Mouse (Mus musculus): ENCODE results near the gene Pkd1l1. TPM values are rescaled to one million over a fixed set of nuclear protein-coding genes. Genes with fewer than 3 reads are reported as not detected.

Gene Pkd1l1
- polyA plus RNA-seq, 1 experiment: 0.82 TPM

- no peaks in the 10 kb centered on the region for H3K4me1 ChIP-seq (ENCODE audit: control insufficient read depth, insufficient read depth, low read length)
- no peak overlapping the region for H3K9ac ChIP-seq (ENCODE audit: low read depth, poor library complexity, severe bottlenecking)
- H3K36me3 ChIP-seq (ENCODE audit: control insufficient read depth, insufficient read depth, low read length, poor library complexity, severe bottlenecking): no peaks in the 10 kb centered on the region
- no peaks in the 10 kb centered on the region for H3K9me3 ChIP-seq (replicated peaks; ENCODE audit: control insufficient read depth, insufficient read depth, low read length, poor library complexity, severe bottlenecking)
- TF ChIP-seq EP300 (IDR thresholded peaks at IDR 0.05; ENCODE audit: insufficient read depth, low read depth, low read length) (no peak), POLR2A (IDR thresholded peaks at IDR 0.05; ENCODE audit: insufficient read depth, low read length) (no peak), CTCF (IDR thresholded peaks at IDR 0.05; ENCODE audit: low read depth, low read length) (no peak)
- no peak overlapping the region for H3K4me3 ChIP-seq (ENCODE audit: low read depth, low read length)
- H3K27ac ChIP-seq (ENCODE audit: insufficient read depth, low read length): no peak overlapping the region
- no peaks in the 10 kb centered on the region for H3K27me3 ChIP-seq (ENCODE audit: control insufficient read depth, insufficient read depth, low read length, poor library complexity, severe bottlenecking)
Measured at GRCm38 (mm10) chr11:8862426-8862825, 110.6 kb downstream of the Pkd1l1 start.

GRCm38 (mm10) chr11:8861978-8862377 lies 111.1 kb downstream of the Pkd1l1 start:
- H3K4me1 ChIP-seq (ENCODE audit: control insufficient read depth, insufficient read depth, low read length): no peaks in the 10 kb centered on the region
- no peak for TF ChIP-seq POLR2A (IDR thresholded peaks at IDR 0.05; ENCODE audit: insufficient read depth, low read length)
- no peak for TF ChIP-seq EP300 (IDR thresholded peaks at IDR 0.05; ENCODE audit: insufficient read depth, low read depth, low read length)
- no peak for TF ChIP-seq CTCF (IDR thresholded peaks at IDR 0.05; ENCODE audit: low read depth, low read length)
- no peak overlapping the region for H3K4me3 ChIP-seq (ENCODE audit: low read depth, low read length)
- no peak overlapping the region for H3K9ac ChIP-seq (ENCODE audit: low read depth, poor library complexity, severe bottlenecking)
- no peaks in the 10 kb centered on the region for H3K9me3 ChIP-seq (replicated peaks; ENCODE audit: control insufficient read depth, insufficient read depth, low read length, poor library complexity, severe bottlenecking)
- H3K27ac ChIP-seq (ENCODE audit: insufficient read depth, low read length): no peak overlapping the region
- H3K36me3 ChIP-seq (ENCODE audit: control insufficient read depth, insufficient read depth, low read length, poor library complexity, severe bottlenecking): no peaks in the 10 kb centered on the region
- no peaks in the 10 kb centered on the region for H3K27me3 ChIP-seq (ENCODE audit: control insufficient read depth, insufficient read depth, low read length, poor library complexity, severe bottlenecking)

GRCm38 (mm10) chr11:8860878-8861277 lies 112.2 kb downstream of the Pkd1l1 start:
- Histone ChIP-seq H3K4me1 (ENCODE audit: control insufficient read depth, insufficient read depth, low read length) (no peaks in the 10 kb centered on the region), H3K9me3 (replicated peaks; ENCODE audit: control insufficient read depth, insufficient read depth, low read length, poor library complexity, severe bottlenecking) (no peaks in the 10 kb centered on the region), H3K36me3 (ENCODE audit: control insufficient read depth, insufficient read depth, low read length, poor library complexity, severe bottlenecking) (no peaks in the 10 kb centered on the region), H3K4me3 (ENCODE audit: low read depth, low read length) (no peak overlapping the region), H3K9ac (ENCODE audit: low read depth, poor library complexity, severe bottlenecking) (no peak overlapping the region), H3K27ac (ENCODE audit: insufficient read depth, low read length) (no peak overlapping the region), H3K27me3 (ENCODE audit: control insufficient read depth, insufficient read depth, low read length, poor library complexity, severe bottlenecking) (no peaks in the 10 kb centered on the region)
- TF ChIP-seq EP300 (IDR thresholded peaks at IDR 0.05; ENCODE audit: insufficient read depth, low read depth, low read length) (no peak), POLR2A (IDR thresholded peaks at IDR 0.05; ENCODE audit: insufficient read depth, low read length) (no peak), CTCF (IDR thresholded peaks at IDR 0.05; ENCODE audit: low read depth, low read length) (peak; percentile 25)

GRCm38 (mm10) chr11:8859868-8860267 lies 113.2 kb downstream of the Pkd1l1 start:
- TF ChIP-seq CTCF (IDR thresholded peaks at IDR 0.05; ENCODE audit: low read depth, low read length) (no peak), POLR2A (IDR thresholded peaks at IDR 0.05; ENCODE audit: insufficient read depth, low read length) (no peak), EP300 (IDR thresholded peaks at IDR 0.05; ENCODE audit: insufficient read depth, low read depth, low read length) (no peak)
- Histone ChIP-seq H3K4me1 (ENCODE audit: control insufficient read depth, insufficient read depth, low read length) (no peaks in the 10 kb centered on the region), H3K27ac (ENCODE audit: insufficient read depth, low read length) (no peak overlapping the region), H3K9me3 (replicated peaks; ENCODE audit: control insufficient read depth, insufficient read depth, low read length, poor library complexity, severe bottlenecking) (no peaks in the 10 kb centered on the region), H3K27me3 (ENCODE audit: control insufficient read depth, insufficient read depth, low read length, poor library complexity, severe bottlenecking) (no peaks in the 10 kb centered on the region), H3K9ac (ENCODE audit: low read depth, poor library complexity, severe bottlenecking) (no peak overlapping the region), H3K4me3 (ENCODE audit: low read depth, low read length) (no peak overlapping the region), H3K36me3 (ENCODE audit: control insufficient read depth, insufficient read depth, low read length, poor library complexity, severe bottlenecking) (no peaks in the 10 kb centered on the region)

- no peak overlapping the region for H3K27ac ChIP-seq (ENCODE audit: insufficient read depth, low read length)
- H3K4me1 ChIP-seq (ENCODE audit: control insufficient read depth, insufficient read depth, low read length): no peaks in the 10 kb centered on the region
- H3K27me3 ChIP-seq (ENCODE audit: control insufficient read depth, insufficient read depth, low read length, poor library complexity, severe bottlenecking): no peaks in the 10 kb centered on the region
- no peaks in the 10 kb centered on the region for H3K9me3 ChIP-seq (replicated peaks; ENCODE audit: control insufficient read depth, insufficient read depth, low read length, poor library complexity, severe bottlenecking)
- H3K36me3 ChIP-seq (ENCODE audit: control insufficient read depth, insufficient read depth, low read length, poor library complexity, severe bottlenecking): no peaks in the 10 kb centered on the region
- H3K4me3 ChIP-seq (ENCODE audit: low read depth, low read length): no peak overlapping the region
- TF ChIP-seq CTCF (IDR thresholded peaks at IDR 0.05; ENCODE audit: low read depth, low read length) (no peak), POLR2A (IDR thresholded peaks at IDR 0.05; ENCODE audit: insufficient read depth, low read length) (no peak), EP300 (IDR thresholded peaks at IDR 0.05; ENCODE audit: insufficient read depth, low read depth, low read length) (no peak)
- H3K9ac ChIP-seq (ENCODE audit: low read depth, poor library complexity, severe bottlenecking): no peak overlapping the region
Measured at GRCm38 (mm10) chr11:8859041-8859440, 114.0 kb downstream of the Pkd1l1 start.

- no peaks in the 10 kb centered on the region for H3K4me1 ChIP-seq (ENCODE audit: control insufficient read depth, insufficient read depth, low read length)
- H3K27me3 ChIP-seq (ENCODE audit: control insufficient read depth, insufficient read depth, low read length, poor library complexity, severe bottlenecking): no peaks in the 10 kb centered on the region
- no peaks in the 10 kb centered on the region for H3K9me3 ChIP-seq (replicated peaks; ENCODE audit: control insufficient read depth, insufficient read depth, low read length, poor library complexity, severe bottlenecking)
- no peak overlapping the region for H3K4me3 ChIP-seq (ENCODE audit: low read depth, low read length)
- no peak for TF ChIP-seq POLR2A (IDR thresholded peaks at IDR 0.05; ENCODE audit: insufficient read depth, low read length)
- TF ChIP-seq CTCF (IDR thresholded peaks at IDR 0.05; ENCODE audit: low read depth, low read length): no peak
- no peak for TF ChIP-seq EP300 (IDR thresholded peaks at IDR 0.05; ENCODE audit: insufficient read depth, low read depth, low read length)
- no peak overlapping the region for H3K27ac ChIP-seq (ENCODE audit: insufficient read depth, low read length)
- H3K9ac ChIP-seq (ENCODE audit: low read depth, poor library complexity, severe bottlenecking): no peak overlapping the region
- H3K36me3 ChIP-seq (ENCODE audit: control insufficient read depth, insufficient read depth, low read length, poor library complexity, severe bottlenecking): no peaks in the 10 kb centered on the region
Measured at GRCm38 (mm10) chr11:8856125-8856524, 116.9 kb downstream of the Pkd1l1 start.

All from ES-Bruce4 (cell line).